Mouse (Mus musculus) layer of hippocampus, postnatal 25 days (tissue): ENCODE measurements at regions not wholly inside any gene's neighbourhood (a gene's known extent, or its start where the extent isn't known, plus 50 kb on each side); places are given as distances from the start of the nearest gene placed in this dataset.

Experiments
- DNase-seq, 2 experiments: peaks; one replicate each; pipeline ENCODE4 v3.0.0; 2022; ENCODE audit warnings: mixed read lengths in 2 of 2, low spot score in 1 of 2; ENCODE audit errors: extremely low spot score in 1 of 2

DNA sequence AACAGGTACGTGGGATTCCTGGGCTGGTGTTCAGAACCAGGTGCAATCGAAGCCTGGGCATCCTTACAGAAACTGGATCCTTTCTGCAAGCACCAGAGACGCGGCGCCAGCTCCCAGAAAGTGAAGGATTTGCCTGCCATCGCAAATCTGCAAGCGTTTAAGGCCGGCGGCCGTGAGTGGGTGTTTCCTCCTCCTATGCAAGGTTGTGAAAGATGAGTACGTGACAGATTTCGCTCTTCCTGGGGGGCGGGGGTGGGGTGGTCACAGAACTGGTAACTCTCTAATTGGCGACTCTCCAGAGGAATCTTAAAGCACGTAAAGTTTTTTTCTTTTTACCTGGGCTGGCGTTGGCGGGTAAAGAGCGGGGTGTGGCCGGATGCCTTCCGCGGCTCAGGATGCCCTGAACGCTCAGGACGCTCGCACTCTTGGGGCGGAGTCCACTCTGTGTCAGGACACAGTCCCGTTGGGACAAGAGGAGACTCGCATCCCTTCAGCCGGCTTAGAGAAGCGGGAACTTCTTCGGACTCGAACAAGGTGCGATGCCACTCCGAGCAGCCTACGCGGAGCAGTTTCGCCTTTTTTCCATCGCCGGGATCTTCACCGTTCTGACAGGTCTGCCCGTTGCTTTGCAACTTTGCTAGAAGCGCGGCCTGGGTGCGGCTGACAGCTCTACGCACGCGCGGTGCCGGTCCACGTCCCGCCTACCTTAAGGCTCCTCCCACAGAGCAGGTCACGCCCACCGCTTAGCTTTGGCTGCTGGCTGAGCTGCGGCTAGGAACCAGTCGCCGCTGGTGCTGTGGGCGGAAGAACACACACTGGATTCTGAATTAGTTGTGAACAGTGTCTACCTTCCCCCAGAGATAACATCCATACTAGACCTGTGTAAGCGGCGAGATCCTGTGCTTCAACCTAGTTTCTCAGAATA is 141.4 kb upstream of the Ccdc54 start:
- peak; percentile 71 to 72 for DNase-seq

DNA sequence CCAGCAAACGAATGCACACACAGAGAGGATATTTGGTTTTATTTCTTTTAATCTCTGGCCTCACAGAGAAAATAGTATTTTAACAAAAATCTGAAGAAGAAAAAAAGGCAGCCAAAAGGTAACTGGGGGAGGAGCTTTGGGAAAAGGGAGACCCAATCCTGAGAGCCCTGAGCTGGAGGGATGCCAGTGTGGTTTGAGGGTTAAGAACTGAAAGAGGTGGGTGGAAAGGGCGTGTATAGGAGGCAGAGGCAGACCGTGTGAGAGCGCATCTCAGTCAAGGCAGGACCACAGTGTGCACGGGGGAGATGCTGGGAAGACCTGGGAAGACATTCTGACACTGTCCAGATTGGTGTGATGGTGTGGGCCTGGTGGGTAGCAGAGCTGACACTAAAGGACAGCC is 138.4 kb upstream of the Ccdc54 start:
- no peak for DNase-seq

DNA sequence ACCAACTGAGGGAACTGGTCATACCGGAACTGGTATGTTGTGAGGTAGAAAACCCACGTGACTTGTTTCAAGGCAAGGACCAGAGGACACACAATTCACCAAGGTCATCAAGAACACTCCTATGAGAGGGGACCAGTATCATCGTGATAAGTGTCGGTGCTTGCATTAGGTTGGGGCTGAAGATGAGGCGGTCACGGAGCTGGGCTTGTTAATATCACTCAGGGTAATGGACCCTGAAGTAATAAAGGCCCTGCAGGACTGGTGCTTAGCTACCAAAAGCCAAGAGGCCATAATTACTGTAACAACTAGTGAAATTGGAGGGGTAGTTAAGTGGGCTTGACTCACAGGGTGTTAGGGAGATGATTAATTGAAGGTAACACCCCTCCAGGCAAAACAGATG is 132.2 kb upstream of the Ccdc54 start:
- DNase-seq = no peak

DNA sequence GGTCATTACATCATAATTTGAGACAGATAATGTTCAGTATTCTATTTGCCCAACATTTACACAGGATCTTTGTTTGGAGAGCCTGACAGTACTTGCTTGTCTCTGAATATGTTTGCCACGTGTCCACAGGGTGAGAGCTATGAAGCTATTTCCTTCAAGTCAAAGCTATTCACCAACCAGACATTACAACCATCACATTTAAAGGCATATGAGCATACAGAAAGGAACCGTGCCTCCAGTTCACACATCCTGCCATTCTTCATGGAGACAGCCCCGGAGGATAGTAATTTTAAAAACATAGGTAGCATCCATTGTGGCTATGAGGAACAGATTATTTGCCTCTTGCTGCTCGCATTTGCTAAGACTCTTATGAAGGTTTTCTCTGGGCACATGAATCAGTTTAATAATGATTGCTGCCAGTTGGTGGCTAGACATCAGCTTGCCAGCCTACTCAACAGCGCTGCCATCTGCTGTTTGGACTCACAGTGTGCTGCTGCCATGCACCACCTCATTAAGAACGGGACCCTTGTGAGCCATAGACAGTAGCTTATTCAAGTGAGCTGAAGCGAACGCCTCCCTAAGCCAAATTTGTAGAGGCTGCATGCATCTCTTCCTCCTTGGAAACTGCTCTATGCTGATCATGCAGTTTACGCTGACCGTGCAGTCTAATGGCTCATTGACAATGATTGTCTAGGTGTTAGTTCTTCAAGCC is 126.5 kb upstream of the Ccdc54 start:
- DNase-seq = peak; percentile 46 to 51

DNA sequence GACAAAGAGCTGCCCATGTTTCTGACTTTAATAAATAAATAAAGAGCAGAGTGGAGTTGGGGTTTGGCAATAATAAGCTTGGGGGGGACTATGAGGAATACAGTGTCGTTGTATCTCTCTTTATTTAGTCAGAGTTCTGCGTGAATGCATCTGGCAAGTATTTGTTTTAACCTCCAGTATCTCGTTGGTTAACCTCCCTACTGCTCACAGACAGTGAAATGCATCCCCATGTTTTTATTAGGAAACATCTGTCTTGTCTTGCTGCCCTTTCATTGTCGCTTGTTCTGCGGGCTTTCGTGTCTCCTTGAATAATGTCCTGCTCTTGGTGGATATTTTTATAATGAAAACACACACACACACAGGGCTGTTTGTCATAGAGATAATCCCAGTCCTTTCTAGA is 118.8 kb upstream of the Ccdc54 start:
- no peak for DNase-seq

DNA sequence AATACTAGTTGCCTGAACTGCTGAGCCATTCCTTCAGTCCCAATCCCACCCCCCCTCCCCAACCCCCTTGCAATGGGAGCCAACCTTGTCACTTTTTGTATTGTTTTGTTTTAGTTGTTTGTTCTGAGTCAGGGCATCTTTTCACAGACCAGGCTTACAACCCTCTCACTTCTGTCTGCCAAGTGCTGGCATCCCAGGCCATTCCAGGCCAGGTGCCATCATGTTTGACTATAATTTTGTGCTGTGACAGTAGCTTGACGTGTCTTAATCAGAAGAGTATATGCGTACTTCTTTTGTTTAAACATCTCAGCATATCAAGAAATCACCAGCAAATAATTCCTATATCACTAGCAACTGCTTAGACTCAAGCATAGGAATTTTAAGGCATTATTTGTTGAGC is 117.0 kb upstream of the Ccdc54 start:
- DNase-seq = no peak

DNA sequence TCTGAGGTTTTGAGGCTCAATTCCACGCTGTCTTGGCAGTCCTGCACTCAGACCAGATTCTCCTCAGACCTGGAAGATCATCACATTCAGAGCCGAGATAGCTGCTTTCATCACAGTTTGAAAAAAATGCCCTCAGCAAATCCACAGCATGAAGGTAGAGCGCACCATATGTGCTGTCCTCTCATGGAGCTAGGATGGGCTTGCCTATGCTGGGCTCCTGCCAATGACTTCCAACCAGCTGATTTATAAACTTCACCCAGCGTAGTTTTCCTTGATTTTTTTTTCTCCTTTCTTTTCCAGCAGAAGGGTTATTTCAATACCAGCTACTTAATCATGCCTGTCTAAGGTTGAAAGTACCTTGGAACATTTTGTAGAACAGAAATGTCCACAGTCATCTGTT is 115.0 kb upstream of the Ccdc54 start:
- DNase-seq = no peak

DNA sequence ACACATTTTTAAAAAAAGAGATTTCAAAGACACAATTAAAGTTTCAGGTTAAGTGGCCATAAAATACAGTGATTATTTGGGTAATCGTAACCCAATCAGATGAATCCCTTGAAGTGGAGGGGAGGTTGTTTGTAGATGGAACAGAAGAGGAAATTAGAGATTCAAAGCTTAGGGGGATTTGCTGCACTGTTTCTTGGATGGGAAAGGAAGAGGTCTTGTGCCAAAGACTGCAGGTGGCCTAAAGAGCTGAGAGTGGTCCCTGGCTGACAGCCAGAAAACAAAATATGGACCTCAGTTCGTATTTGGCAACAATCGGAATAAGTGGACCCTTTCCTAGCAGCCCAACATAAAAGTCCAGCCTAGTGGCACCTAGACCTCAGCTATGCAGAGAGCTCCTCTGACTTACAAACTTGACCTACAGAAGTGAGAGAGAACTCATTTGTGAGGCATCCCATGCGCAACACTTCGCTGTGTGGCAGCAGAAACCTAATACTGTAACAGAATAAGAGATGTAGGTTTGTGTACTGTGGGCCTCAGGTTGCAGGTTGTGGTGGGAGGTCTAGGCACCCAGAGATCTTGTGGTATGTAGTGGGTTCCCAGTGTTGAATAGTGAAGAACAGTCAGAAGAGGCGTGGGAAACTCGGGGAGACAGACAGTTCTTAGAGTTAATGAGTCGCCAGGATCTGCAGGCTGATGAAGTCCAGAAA is 110.0 kb upstream of the Ccdc54 start:
- no peak for DNase-seq

DNA sequence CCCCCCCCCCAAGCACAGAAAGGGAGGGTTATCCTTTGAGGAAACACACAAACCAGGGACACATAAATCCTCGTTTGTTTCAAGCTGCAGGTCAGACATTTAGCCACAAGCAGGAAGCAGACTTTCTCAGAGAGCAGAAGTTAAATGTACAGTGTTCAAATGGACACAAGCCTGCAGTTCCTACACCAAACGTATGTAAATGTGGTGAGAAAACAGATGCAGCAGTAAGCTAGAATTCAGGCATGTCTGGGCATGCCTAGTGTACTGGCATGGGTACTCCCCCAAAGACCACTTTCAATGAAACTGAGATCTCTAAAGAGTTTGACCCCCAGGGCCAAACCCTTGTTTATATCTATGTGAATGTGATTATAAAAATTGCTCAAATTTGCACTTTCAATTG is 109.2 kb upstream of the Ccdc54 start:
- DNase-seq = no peak

DNA sequence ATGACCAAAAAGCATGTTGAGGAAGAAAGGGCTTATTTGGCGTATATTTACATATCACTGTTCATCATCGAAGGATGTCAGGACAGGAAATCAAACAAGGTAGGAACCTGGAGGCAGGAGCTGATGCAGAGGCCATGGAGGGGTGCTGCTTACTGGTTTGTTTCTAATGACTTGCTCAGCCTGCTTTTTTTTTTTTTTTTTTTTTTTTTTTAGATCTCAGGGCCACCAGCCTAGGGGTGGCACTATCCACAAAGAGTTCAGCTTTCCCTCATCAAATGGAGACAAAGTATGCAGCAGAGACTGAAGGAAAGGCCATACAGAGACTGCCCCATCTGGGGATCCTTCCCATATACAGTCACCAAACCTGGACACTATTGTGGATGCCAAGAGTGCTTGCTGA is 106.8 kb upstream of the Ccdc54 start:
- DNase-seq = no peak

DNA sequence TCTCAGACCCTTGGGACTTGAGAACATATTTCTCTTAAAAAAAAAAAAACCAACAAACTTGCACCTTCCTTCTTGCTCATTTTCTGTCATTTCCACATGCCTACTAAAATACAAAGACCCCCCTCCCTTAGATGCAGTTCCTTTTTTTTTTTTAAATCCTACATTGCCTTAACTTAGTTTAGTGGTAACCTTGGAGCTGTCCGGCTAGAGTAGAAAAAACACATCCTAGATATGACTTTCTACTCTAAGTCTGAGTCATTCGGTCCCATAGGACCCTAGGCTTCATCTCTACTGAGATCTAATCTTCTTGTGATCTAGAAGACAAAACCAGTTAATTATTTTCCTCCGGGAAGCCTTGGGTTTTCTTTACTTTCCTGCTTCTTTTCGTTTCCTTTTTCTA is 105.1 kb upstream of the Ccdc54 start:
- no peak for DNase-seq

DNA sequence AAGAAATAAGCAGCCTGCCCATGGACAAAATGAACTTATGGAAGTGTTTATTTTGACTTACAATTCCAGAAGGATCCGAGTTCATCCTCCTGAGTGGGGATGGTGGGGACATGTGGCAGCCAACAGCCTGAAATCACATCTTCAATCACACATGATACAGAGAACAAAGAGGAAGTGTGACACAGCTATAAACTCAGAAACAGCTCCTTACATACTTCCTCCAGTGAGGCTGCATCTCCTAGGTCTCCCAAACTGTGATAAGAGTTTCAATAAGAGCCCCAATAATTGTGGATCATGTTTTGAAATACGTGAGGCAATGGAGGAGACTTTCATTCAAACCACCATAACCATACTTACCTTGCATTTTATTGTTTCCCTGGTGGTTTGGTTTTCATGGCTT is 103.1 kb upstream of the Ccdc54 start:
- no peak for DNase-seq

DNA sequence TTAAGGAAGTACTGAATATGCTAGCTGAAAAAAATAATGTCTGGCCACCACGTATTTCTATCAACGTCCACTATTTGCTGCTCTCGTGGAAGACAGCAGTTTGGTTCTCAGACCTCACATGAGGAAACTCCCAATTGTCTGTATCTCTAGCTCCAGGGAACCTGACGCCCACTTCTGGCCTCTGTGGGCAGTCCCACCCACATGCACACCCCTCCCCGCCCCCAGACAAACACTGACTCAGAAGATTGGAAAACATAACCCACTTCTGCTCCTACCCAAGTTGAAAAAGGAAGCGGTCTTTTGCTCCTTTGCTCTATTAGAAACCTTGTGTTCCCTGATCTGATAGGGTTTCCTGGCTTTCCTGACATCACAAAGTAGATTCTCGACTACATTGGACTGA is 99.9 kb upstream of the Ccdc54 start:
- DNase-seq = no peak

DNA sequence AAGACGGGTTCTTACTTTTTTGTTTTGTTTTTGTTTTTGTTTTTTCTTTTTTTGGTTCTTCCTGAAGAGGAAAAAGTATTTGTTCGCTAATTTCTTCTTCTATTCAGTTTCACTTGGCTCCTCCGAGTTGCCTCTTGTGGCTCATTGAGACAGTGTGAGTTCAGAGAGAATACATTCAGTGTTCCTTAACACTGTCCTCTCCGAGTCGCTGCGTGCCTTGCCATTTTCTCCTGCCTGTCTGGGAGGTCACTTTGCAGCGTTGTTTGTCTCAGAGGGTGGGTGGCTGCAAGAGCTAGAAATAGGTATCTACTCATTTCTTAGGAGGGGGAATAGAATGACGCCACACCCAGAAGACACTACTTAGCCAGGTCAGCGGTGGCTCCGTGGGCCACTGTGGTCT is 98.6 kb upstream of the Ccdc54 start:
- no peak for DNase-seq

DNA sequence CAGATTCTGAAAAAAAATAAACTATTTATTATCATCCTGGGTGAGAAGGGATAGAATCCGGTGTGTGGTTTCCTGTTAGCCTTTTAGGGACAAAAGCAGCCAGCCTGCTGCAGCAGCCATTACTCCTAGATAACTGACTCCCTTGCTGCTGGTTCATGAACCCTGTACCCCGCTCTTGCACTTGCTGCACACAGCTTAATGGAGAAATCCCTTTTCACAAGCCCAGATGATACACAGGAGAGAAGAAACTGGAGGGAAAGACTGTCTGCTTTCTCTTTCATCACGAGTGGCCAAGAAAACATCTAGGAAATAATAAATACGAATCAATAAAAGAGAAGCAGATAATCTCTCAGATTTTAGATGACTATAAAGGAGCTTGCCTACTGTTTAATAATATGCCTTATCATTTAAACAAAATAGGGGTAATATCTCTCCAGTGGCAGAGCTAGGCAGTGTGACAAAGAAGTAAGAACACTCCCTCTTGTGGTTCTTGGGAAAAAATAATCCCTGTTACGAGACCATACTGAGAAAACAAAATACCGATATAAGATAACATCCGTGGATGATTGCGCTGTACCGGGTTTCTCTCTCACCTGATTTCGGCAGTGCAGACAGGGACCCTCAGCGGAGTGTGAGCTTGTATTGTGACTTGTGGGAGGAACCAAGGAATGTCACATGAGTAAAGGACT is 98.0 kb upstream of the Ccdc54 start:
- DNase-seq = no peak

DNA sequence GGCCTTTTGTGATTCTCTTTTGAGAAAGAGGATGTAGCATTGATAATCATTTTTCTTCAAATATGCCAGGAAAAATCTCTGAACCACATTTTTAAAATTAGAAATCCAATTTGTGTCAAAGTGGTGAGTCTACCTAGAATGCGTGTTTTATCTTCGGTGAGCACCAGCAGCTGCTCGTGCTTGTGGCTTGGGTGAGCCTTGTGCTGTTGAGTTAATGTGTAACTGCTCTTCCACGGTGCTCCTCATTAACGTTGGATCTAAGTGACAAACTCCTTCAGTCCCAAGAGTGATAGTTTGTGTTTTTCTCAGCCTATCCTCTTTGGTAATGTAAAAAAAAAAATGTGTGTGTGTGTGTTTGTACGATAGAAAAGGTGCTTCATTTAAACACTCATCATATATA is 88.7 kb upstream of the Ccdc54 start:
- DNase-seq = no peak

DNA sequence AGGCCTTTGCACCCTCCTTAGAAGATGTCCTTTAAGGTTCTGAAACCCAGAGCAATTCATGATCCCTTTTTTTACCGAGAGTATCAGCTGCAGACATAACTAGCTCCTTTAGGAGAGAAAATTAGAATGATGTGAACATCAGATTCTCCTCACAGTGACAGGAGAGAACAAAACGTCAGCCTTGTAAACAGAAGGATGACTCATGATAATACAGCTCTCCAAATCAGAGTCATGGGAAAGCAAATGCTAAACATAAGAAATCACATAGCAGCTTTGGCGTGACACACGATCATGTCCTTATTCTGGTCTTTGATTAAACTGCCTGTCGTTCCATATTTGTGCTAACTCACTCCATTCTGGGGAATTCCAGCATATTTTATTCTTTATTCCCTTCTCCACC is 82.4 kb upstream of the Ccdc54 start:
- DNase-seq = no peak

DNA sequence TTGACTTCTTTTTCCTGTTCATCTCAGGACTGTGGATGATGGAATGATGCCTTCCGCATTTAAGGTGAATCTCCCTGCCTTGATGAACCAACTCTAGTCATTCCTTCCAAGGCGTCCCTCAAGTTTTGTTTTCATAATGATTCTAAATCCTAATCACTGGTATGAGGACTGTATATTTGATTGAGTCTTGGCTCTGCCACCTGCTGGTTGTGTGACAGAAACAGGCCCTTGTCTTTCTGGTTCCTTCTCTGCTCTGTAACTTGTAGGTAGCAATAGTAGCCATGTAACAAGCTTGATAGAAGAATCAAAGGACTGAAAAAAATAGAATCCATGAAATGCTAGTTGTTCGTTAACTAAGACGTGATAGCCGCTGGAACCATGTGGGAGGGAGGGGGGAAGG is 81.8 kb upstream of the Ccdc54 start:
- DNase-seq = no peak

DNA sequence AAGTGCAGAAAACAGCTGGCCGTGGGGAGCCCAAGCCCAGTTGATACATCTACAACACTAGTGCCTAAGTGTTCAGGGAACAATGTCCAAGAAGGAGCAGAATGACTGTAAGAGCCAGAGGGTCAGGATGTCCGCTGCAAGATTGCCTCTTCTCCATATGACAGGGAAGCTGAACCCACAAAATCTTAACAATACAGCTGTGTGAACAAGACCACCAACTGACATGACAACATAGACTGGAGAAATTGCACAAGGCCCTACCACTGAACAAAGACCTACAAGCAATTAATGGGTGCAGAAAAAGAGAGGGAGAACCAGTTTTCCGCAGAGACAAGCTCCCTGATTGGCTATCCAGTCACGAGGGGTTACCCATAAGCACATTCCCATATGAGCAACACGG is 80.2 kb upstream of the Ccdc54 start:
- DNase-seq = no peak

DNA sequence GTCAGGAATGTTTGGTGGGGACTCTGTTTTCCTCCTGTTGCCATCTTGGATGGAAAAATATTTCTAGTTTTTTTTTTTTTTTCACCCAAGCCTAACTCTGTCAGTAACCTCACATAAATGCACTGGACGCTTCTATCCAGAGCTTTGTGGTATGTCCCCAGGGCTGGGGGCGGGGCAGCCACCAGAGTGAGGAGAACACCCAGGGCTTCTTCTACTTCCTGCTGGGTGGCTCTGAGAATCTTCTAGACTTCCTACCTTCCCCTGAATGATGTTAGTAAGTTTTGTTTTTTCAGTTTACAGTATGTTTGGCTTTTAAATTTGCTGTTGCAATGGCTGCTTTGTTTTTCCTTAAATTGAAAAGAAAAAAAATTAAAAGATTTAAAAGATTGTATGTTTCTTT is 73.3 kb upstream of the Ccdc54 start:
- DNase-seq = no peak
